Mouse (Mus musculus): Measurements from ENCODE around the gene Gpr179. TPM values are rescaled to one million over a fixed set of nuclear protein-coding genes. Genes with fewer than 3 reads are reported as not detected.
"Not testable (repeated sequence)": the region's sequence is repeated elsewhere in the genome, so short reads cannot be mapped to it uniquely, and the experiment has no call there.

Gene Gpr179
- polyA plus RNA-seq, 1 experiment from 2014 or later = 0.08 TPM

- ATAC-seq (ENCODE audit: insufficient read depth) (no peak), DNase-seq (no peak)
- no peak overlapping the region for H3K27ac ChIP-seq (ENCODE audit: low read depth)
- peaks cover 35% of the 10 kb centered on the region for H3K36me3 ChIP-seq (ENCODE audit: insufficient read depth)
- H3K9ac ChIP-seq = no peak overlapping the region
- H3K4me2 ChIP-seq = no peak overlapping the region
- WGBS = 92% methylated on average over 8 of the region's 8 CpGs
- no peaks in the 10 kb centered on the region for H3K4me1 ChIP-seq (ENCODE audit: insufficient read depth)
- no peaks in the 10 kb centered on the region for H3K27me3 ChIP-seq (ENCODE audit: insufficient read depth, low read length)
- no peaks in the 10 kb centered on the region for H3K9me3 ChIP-seq (ENCODE audit: low read depth, low read length)
- no peak for TF ChIP-seq CTCF (IDR thresholded peaks at IDR 0.05; ENCODE audit: low read depth)
- no peak overlapping the region for H3K4me3 ChIP-seq (ENCODE audit: low read depth, low read length)
Measured at GRCm38 (mm10) chr11:97321197-97321596, 30.7 kb downstream of the Gpr179 start.

GRCm38 (mm10) chr11:97315504-97316503 lies 36.1 kb downstream of the Gpr179 start, which contains the start of gene Mrpl45:
TSS of gene Mrpl45 (plus strand) at chr11:97315716.
- H3K27me3 ChIP-seq (ENCODE audit: insufficient read depth, low read length) = no peaks in the 10 kb centered on the region
- peak within 1 kb of the TSS; percentile 55 for H3K4me3 ChIP-seq (ENCODE audit: low read depth, low read length)
- no peaks in the 10 kb centered on the region; the same call in 1 of the 2 replicates for H3K36me3 ChIP-seq (ENCODE audit: insufficient read depth)
- no peaks in the 10 kb centered on the region for H3K4me1 ChIP-seq (ENCODE audit: insufficient read depth)
- WGBS = under 1% methylated on average over 50 of the region's 50 CpGs
- H3K27ac ChIP-seq (ENCODE audit: low read depth) = peak within 1 kb of the TSS; percentile 71; the same call in 1 of the 2 replicates
- no peak for TF ChIP-seq CTCF (IDR thresholded peaks at IDR 0.05; ENCODE audit: low read depth)
- H3K4me2 ChIP-seq = peak within 1 kb of the TSS; percentile 59
- DNase-seq (peak; percentile 100), ATAC-seq (ENCODE audit: insufficient read depth) (peak; percentile 92)
- H3K9me3 ChIP-seq (ENCODE audit: low read depth, low read length) = no peaks in the 10 kb centered on the region
- peak within 1 kb of the TSS; percentile 62 for H3K9ac ChIP-seq

- H3K4me3 ChIP-seq (ENCODE audit: low read depth, low read length) = peak overlapping the region; percentile 55
- 38% methylated on average over 8 of the region's 8 CpGs for WGBS
- H3K4me2 ChIP-seq = peak overlapping the region; percentile 59
- DNase-seq (no peak), ATAC-seq (ENCODE audit: insufficient read depth) (no peak)
- H3K27ac ChIP-seq (ENCODE audit: low read depth) = peak overlapping the region; percentile 71; the same call in 1 of the 2 replicates
- no peaks in the 10 kb centered on the region for H3K4me1 ChIP-seq (ENCODE audit: insufficient read depth)
- no peaks in the 10 kb centered on the region; the same call in 1 of the 2 replicates for H3K36me3 ChIP-seq (ENCODE audit: insufficient read depth)
- no peaks in the 10 kb centered on the region for H3K27me3 ChIP-seq (ENCODE audit: insufficient read depth, low read length)
- TF ChIP-seq CTCF (IDR thresholded peaks at IDR 0.05; ENCODE audit: low read depth) = no peak
- 0 out of 2 replicates have a peak overlapping the region, but pooled peaks have one; percentile 44 for H3K9ac ChIP-seq
- H3K9me3 ChIP-seq (ENCODE audit: low read depth, low read length) = no peaks in the 10 kb centered on the region
Measured at GRCm38 (mm10) chr11:97314751-97315503, 37.0 kb downstream of the Gpr179 start.

- no peak overlapping the region for H3K4me2 ChIP-seq
- DNase-seq (peak; percentile 34), ATAC-seq (ENCODE audit: insufficient read depth) (no peak)
- WGBS = 89% methylated on average over 3 of the region's 3 CpGs
- H3K27me3 ChIP-seq (ENCODE audit: insufficient read depth, low read length) = no peaks in the 10 kb centered on the region
- H3K9ac ChIP-seq = no peak overlapping the region
- no peaks in the 10 kb centered on the region; the same call in 1 of the 2 replicates for H3K36me3 ChIP-seq (ENCODE audit: insufficient read depth)
- no peak overlapping the region for H3K4me3 ChIP-seq (ENCODE audit: low read depth, low read length)
- peak; percentile 39 for TF ChIP-seq CTCF (IDR thresholded peaks at IDR 0.05; ENCODE audit: low read depth)
- H3K27ac ChIP-seq (ENCODE audit: low read depth) = no peak overlapping the region
- no peaks in the 10 kb centered on the region for H3K9me3 ChIP-seq (ENCODE audit: low read depth, low read length)
- no peaks in the 10 kb centered on the region for H3K4me1 ChIP-seq (ENCODE audit: insufficient read depth)
Measured at GRCm38 (mm10) chr11:97314110-97314509, 37.8 kb downstream of the Gpr179 start.

- H3K4me3 ChIP-seq (ENCODE audit: low read depth, low read length); H3K4me2 ChIP-seq; ATAC-seq (ENCODE audit: insufficient read depth); H3K4me1 ChIP-seq (ENCODE audit: insufficient read depth); H3K27me3 ChIP-seq (ENCODE audit: insufficient read depth, low read length); DNase-seq; H3K36me3 ChIP-seq (ENCODE audit: insufficient read depth); H3K9ac ChIP-seq; H3K27ac ChIP-seq (ENCODE audit: low read depth); H3K9me3 ChIP-seq (ENCODE audit: low read depth, low read length): not testable (repeated sequence)
- 64% methylated on average over 1 of the region's 1 CpGs for WGBS
Measured at GRCm38 (mm10) chr11:97312871-97313270, 39.0 kb downstream of the Gpr179 start.

- peak overlapping the region; percentile 67 for H3K27ac ChIP-seq (ENCODE audit: low read depth)
- peak overlapping the region; percentile 8 for H3K4me3 ChIP-seq (ENCODE audit: low read depth, low read length)
- DNase-seq (peak; percentile 83), ATAC-seq (ENCODE audit: insufficient read depth) (peak; percentile 41)
- peak overlapping the region; percentile 89 for H3K4me2 ChIP-seq
- no peaks in the 10 kb centered on the region for H3K4me1 ChIP-seq (ENCODE audit: insufficient read depth)
- no peaks in the 10 kb centered on the region for H3K9me3 ChIP-seq (ENCODE audit: low read depth, low read length)
- H3K27me3 ChIP-seq (ENCODE audit: insufficient read depth, low read length) = no peaks in the 10 kb centered on the region
- peak; percentile 61 for TF ChIP-seq CTCF (IDR thresholded peaks at IDR 0.05; ENCODE audit: low read depth)
- peak overlapping the region; percentile 38 for H3K9ac ChIP-seq
- H3K36me3 ChIP-seq (ENCODE audit: insufficient read depth) = no peaks in the 10 kb centered on the region
- WGBS = 4% methylated on average over 18 of the region's 18 CpGs
Measured at GRCm38 (mm10) chr11:97310895-97311631, 40.8 kb downstream of the Gpr179 start.
